Mouse (Mus musculus): ENCODE results near the gene Gpr146. TPM values are rescaled to one million over a fixed set of nuclear protein-coding genes. Genes with fewer than 3 reads are reported as not detected.
"Not testable (repeated sequence)": the region's sequence is repeated elsewhere in the genome, so short reads cannot be mapped to it uniquely, and the experiment has no call there.

The Gpr146 gene
- total and polyA plus RNA-seq, 3 experiments: 21.3 to 34.2 (median 26.8) TPM

- TF ChIP-seq POLR2AphosphoS5 (IDR thresholded peaks at IDR 0.05; ENCODE audit: insufficient replicate concordance, low read depth, low read length): no peak
- no peak for TF ChIP-seq GATA2 (IDR thresholded peaks at IDR 0.05; ENCODE audit: borderline replicate concordance, low read depth, low read length)
- TF ChIP-seq CTCF (IDR thresholded peaks at IDR 0.05; ENCODE audit: low read depth, low read length): no peak
- TF ChIP-seq GATA1 (IDR thresholded peaks at IDR 0.05; ENCODE audit: borderline replicate concordance, low read length): no peak
- peak; percentile 44 for TF ChIP-seq TAL1 (conservative IDR thresholded peaks at IDR 0.05; ENCODE audit: low read depth, low read length)
- H3K9me3 ChIP-seq (replicated peaks): no peaks in the 10 kb centered on the region
- peaks cover 96% of the 10 kb centered on the region for H3K36me3 ChIP-seq (replicated peaks)
- peak overlapping the region; percentile 66; the same call in 1 of the 2 replicates for H3K4me3 ChIP-seq (ENCODE audit: low read depth, low read length)
- peak; percentile 62 for ATAC-seq (ENCODE audit: extremely low read depth, insufficient number of reproducible peaks, low FRiP score, poor library complexity, severe bottlenecking)
- peaks cover 97% of the 10 kb centered on the region for H3K4me1 ChIP-seq (ENCODE audit: insufficient read depth, low read depth, low read length)
- H3K27me3 ChIP-seq (ENCODE audit: insufficient read depth, low read length): no peaks in the 10 kb centered on the region
- DNase-seq (ENCODE audit: low spot score): no peak
Measured at GRCm38 (mm10) chr5:139388694-139389675, 11.5 kb downstream of the Gpr146 start.

GRCm38 (mm10) chr5:139389676-139390061 lies 12.2 kb downstream of the Gpr146 start:
- Histone ChIP-seq H3K36me3 (replicated peaks) (peaks cover 96% of the 10 kb centered on the region), H3K27me3 (ENCODE audit: insufficient read depth, low read length) (no peaks in the 10 kb centered on the region), H3K9me3 (replicated peaks) (no peaks in the 10 kb centered on the region), H3K4me3 (ENCODE audit: low read depth, low read length) (peak overlapping the region; percentile 66; the same call in 1 of the 2 replicates), H3K4me1 (ENCODE audit: insufficient read depth, low read depth, low read length) (peaks cover 97% of the 10 kb centered on the region)
- TF ChIP-seq POLR2AphosphoS5 (IDR thresholded peaks at IDR 0.05; ENCODE audit: insufficient replicate concordance, low read depth, low read length) (no peak), TAL1 (conservative IDR thresholded peaks at IDR 0.05; ENCODE audit: low read depth, low read length) (peak; percentile 36)
- ATAC-seq (ENCODE audit: extremely low read depth, insufficient number of reproducible peaks, low FRiP score, poor library complexity, severe bottlenecking) (peak; percentile 52), DNase-seq (ENCODE audit: low spot score) (peak; percentile 62)

GRCm38 (mm10) chr5:139390324-139391119 lies 13.0 kb downstream of the Gpr146 start:
- not testable (repeated sequence) for ATAC-seq (ENCODE audit: extremely low read depth, insufficient number of reproducible peaks, low FRiP score, poor library complexity, severe bottlenecking); DNase-seq (ENCODE audit: low spot score); H3K27me3 ChIP-seq (ENCODE audit: insufficient read depth, low read length); H3K9me3 ChIP-seq (replicated peaks); H3K4me3 ChIP-seq (ENCODE audit: low read depth, low read length)
- Histone ChIP-seq H3K4me1 (ENCODE audit: insufficient read depth, low read depth, low read length) (peaks cover 97% of the 10 kb centered on the region), H3K36me3 (replicated peaks) (peaks cover 96% of the 10 kb centered on the region)

DNA sequence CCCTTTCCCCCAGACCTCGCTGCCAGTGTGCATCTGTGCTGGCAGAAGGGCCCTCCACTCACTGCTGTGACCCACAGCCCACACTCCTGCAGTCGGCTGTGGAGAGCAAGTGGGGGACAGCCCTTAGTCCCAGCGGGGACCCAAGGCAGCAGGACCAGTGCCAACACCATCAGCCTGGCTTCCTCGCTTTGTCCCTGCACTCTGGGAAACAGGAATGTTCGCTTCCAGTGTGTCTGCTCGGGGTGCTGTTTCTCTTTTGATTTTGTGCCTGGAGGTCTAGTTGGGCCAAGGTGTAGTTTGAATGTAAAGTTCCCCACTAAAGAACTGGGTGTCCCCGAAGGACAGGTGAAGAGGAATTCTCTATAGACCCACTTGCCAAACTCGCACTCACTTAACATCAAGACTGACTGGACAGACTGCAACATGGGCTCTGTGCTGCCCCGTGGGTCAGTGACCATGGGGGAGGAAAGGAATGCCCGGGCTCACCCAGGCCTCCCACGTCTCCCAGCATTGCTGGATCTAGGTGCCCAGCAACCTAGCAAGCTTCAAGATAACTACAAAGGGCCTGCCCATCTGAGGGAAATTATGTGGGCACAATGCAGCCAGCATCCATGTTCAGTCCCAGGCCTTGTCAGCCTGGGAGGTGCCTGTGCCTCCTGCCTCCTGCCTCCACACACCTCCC lies 14.0 kb downstream of the Gpr146 start:
- peak overlapping the region; percentile 31; the same call in 1 of the 2 replicates for H3K4me3 ChIP-seq (ENCODE audit: low read depth, low read length)
- no peaks in the 10 kb centered on the region for H3K27me3 ChIP-seq (ENCODE audit: insufficient read depth, low read length)
- ATAC-seq (ENCODE audit: extremely low read depth, insufficient number of reproducible peaks, low FRiP score, poor library complexity, severe bottlenecking): no peak
- TF ChIP-seq CTCF (IDR thresholded peaks at IDR 0.05; ENCODE audit: low read depth, low read length) (no peak), POLR2AphosphoS5 (IDR thresholded peaks at IDR 0.05; ENCODE audit: insufficient replicate concordance, low read depth, low read length) (peak; percentile 0; the same call in 1 of the 2 replicates)
- peaks cover 95% of the 10 kb centered on the region for H3K4me1 ChIP-seq (ENCODE audit: insufficient read depth, low read depth, low read length)
- peaks cover 94% of the 10 kb centered on the region for H3K36me3 ChIP-seq (replicated peaks)
- H3K9me3 ChIP-seq (replicated peaks): no peaks in the 10 kb centered on the region
- no peak for DNase-seq (ENCODE audit: low spot score)

DNA sequence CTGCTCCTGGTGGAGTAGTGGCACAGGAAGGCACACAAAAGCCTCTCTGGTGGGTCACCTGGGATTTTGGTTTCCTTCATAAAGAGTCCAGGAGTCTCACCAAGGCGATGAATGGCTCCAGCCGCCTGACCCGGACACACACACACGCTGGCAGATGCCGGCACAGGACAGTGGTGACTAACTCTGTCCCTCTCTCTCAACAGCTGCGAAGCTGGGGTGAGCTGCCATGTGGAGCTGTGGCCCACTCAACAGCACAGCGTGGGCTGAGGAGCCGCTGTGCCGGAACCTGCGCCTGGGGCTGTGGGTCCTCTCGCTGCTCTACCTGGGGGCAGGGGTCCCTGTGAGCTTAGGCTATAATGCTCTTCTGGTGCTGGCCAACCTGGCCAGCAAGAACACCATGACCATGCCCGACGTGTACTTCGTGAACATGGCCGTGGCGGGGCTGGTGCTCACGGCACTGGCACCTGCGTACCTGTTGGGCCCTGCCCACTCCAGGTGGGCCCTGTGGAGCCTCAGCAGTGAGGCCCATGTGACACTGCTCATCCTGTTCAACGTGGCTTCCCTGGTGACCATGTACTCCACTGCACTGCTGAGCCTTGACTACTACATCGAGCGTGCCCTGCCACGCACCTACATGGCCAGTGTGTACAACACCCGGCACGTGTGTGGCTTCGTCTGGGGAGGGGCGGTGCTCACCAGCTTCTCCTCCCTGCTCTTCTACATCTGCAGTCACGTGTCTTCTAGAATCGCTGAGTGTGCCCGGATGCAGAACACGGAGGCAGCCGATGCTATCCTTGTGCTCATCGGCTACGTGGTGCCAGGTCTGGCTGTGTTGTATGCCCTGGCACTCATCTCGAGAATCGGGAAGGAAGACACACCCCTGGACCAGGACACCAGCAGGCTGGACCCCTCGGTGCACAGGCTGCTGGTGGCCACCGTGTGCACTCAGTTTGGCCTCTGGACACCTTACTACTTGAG lies 15.0 kb downstream of the Gpr146 start:
- Histone ChIP-seq H3K4me1 (ENCODE audit: insufficient read depth, low read depth, low read length) (peaks cover 92% of the 10 kb centered on the region), H3K27me3 (ENCODE audit: insufficient read depth, low read length) (no peaks in the 10 kb centered on the region), H3K4me3 (ENCODE audit: low read depth, low read length) (peak overlapping the region; percentile 2; the same call in 1 of the 2 replicates), H3K36me3 (replicated peaks) (peaks cover 95% of the 10 kb centered on the region), H3K9me3 (replicated peaks) (no peaks in the 10 kb centered on the region)
- DNase-seq (ENCODE audit: low spot score) (no peak), ATAC-seq (ENCODE audit: extremely low read depth, insufficient number of reproducible peaks, low FRiP score, poor library complexity, severe bottlenecking) (no peak)
- TF ChIP-seq CTCF (IDR thresholded peaks at IDR 0.05; ENCODE audit: low read depth, low read length) (no peak), TAL1 (conservative IDR thresholded peaks at IDR 0.05; ENCODE audit: low read depth, low read length) (no peak), GATA1 (IDR thresholded peaks at IDR 0.05; ENCODE audit: borderline replicate concordance, low read length) (no peak), POLR2AphosphoS5 (IDR thresholded peaks at IDR 0.05; ENCODE audit: insufficient replicate concordance, low read depth, low read length) (no peak; the same call in 1 of the 2 replicates), GATA2 (IDR thresholded peaks at IDR 0.05; ENCODE audit: borderline replicate concordance, low read depth, low read length) (no peak)
